In the genomic region with DNA sequence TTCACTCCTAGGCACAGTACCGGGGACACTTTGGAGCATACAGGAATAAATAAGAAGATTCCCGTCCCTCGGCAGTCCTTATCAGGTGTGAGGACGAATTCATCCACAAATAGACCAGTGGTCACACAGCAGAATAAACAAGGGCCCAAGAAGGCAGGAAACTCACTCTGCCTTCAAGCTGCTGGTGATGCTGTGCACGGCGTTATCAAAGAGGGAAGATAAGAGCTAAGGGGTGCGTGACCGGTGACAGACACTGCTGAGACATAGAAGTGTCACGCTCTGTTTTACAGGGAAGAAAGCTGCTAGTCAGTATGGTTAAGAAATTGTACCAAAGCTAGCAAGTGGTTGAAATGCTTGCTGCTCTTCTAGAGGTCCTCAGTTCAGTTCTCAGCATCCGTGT, we compare ENCODE assay signal across 19 mouse cellular contexts. TPM values are rescaled to one million over a fixed set of nuclear protein-coding genes. Genes with fewer than 3 reads are reported as not detected.
A peak's percentile ranks its signal among the peaks of the same experiment; 100 is the strongest.
DNase-seq lines count a peak whose midpoint lies in the region; ATAC-seq and TF ChIP-seq lines count a peak whose summit lies in the region.
"Had no signal": no experiment of that assay in that cellular context is flagged by ENCODE, and none has a peak within 500 bp of the region (broad histone marks: within the 10 kb centered on the region; RNA-seq: fewer than 3 reads in every experiment).

No protein-coding gene starts in this region.

- peak; percentile 93 for DNase-seq in heart, adult 11 months
- no peak for DNase-seq in heart, postnatal 14 days
- DNase-seq in heart, postnatal 10 days: no peak
- DNase-seq in lung, postnatal 0 days (ENCODE audit: low spot score): no peak
- no peak for DNase-seq in lung, postnatal 14 days
- no peak for DNase-seq in urinary bladder, postnatal 36 days (ENCODE audit: low spot score in 2 of 2)
- DNase-seq: cerebellum, adult 8-10 months; thymus, postnatal 36 days had no signal

- peak overlapping the region; percentile 94 for H3K27ac ChIP-seq in heart, embryonic 13.5 days (replicated peaks)
- H3K27ac ChIP-seq in lung, postnatal 0 days (ENCODE audit: low read length): peak overlapping the region; percentile 40; the same call in 1 of the 2 replicates
- 0 out of 2 replicates have a peak overlapping the region, but pooled peaks have one; percentile 12 for H3K27ac ChIP-seq in macrophage
- H3K27ac ChIP-seq: embryonic facial prominence, embryonic 15.5 days; hindbrain, embryonic 15.5 days; limb, embryonic 12.5 days; liver, embryonic 12.5 days; midbrain, embryonic 10.5 days; neural tube, embryonic 15.5 days; stomach, embryonic 15.5 days had no signal

- H3K9me3 ChIP-seq in heart, embryonic 13.5 days: no peaks in the 10 kb centered on the region
- no peaks in the 10 kb centered on the region for H3K9me3 ChIP-seq in lung, postnatal 0 days (ENCODE audit: low read length)
- H3K9me3 ChIP-seq: embryonic facial prominence, embryonic 15.5 days; hindbrain, embryonic 15.5 days; limb, embryonic 12.5 days; liver, embryonic 12.5 days; midbrain, embryonic 10.5 days; neural tube, embryonic 15.5 days; stomach, embryonic 15.5 days had no signal

- peak overlapping the region; percentile 62 for H3K9ac ChIP-seq in heart, embryonic 13.5 days
- H3K9ac ChIP-seq in lung, postnatal 0 days (replicated peaks; ENCODE audit: low read depth): no peak overlapping the region
- H3K9ac ChIP-seq: embryonic facial prominence, embryonic 15.5 days; hindbrain, embryonic 15.5 days; limb, embryonic 12.5 days; liver, embryonic 12.5 days; neural tube, embryonic 15.5 days; stomach, embryonic 15.5 days had no signal

- H3K4me2 ChIP-seq in heart, embryonic 13.5 days: peak overlapping the region; percentile 30
- no peak overlapping the region for H3K4me2 ChIP-seq in lung, postnatal 0 days (replicated peaks; ENCODE audit: low read depth, low read length)
- H3K4me2 ChIP-seq: embryonic facial prominence, embryonic 15.5 days; hindbrain, embryonic 15.5 days; limb, embryonic 12.5 days; liver, embryonic 12.5 days; neural tube, embryonic 15.5 days; stomach, embryonic 15.5 days had no signal

- no peaks in the 10 kb centered on the region for H3K27me3 ChIP-seq in heart, embryonic 13.5 days (replicated peaks)
- H3K27me3 ChIP-seq in lung, postnatal 0 days (replicated peaks; ENCODE audit: insufficient read depth, low read length): no peaks in the 10 kb centered on the region
- H3K27me3 ChIP-seq: embryonic facial prominence, embryonic 15.5 days; liver, embryonic 12.5 days; neural tube, embryonic 15.5 days; stomach, embryonic 15.5 days had no signal

- no peak for TF ChIP-seq CTCF in lung, postnatal 0 days (IDR thresholded peaks at IDR 0.05)

- 9% methylated on average over 10 of the region's 10 CpGs for WGBS in heart, embryonic 13.5 days
- WGBS in lung, postnatal 0 days: 34% methylated on average over 10 of the region's 10 CpGs
- 92% methylated on average over 10 of the region's 10 CpGs for WGBS in macrophage (ENCODE audit: missing documents)

- H3K79me2 ChIP-seq in macrophage (ENCODE audit: inconsistent target): no peaks in the 10 kb centered on the region

- H3K4me1 ChIP-seq in heart, embryonic 13.5 days: peaks cover 43% of the 10 kb centered on the region
- peaks cover 7% of the 10 kb centered on the region; the same call in 1 of the 2 replicates for H3K4me1 ChIP-seq in lung, postnatal 0 days (ENCODE audit: insufficient read depth, low read depth, low read length)
- H3K4me1 ChIP-seq: neural tube, embryonic 15.5 days had no signal

- H3K36me3 ChIP-seq in heart, embryonic 13.5 days: no peaks in the 10 kb centered on the region
- H3K36me3 ChIP-seq in lung, postnatal 0 days (ENCODE audit: insufficient read depth, low read length): no peaks in the 10 kb centered on the region
- no peaks in the 10 kb centered on the region for H3K36me3 ChIP-seq in macrophage (ENCODE audit: inconsistent target)
- H3K36me3 ChIP-seq: embryonic facial prominence, embryonic 15.5 days; hindbrain, embryonic 15.5 days; liver, embryonic 12.5 days; neural tube, embryonic 15.5 days; stomach, embryonic 15.5 days had no signal

- no peak overlapping the region for H3K4me3 ChIP-seq in heart, embryonic 13.5 days
- H3K4me3 ChIP-seq in lung, postnatal 0 days (ENCODE audit: low read depth, low read length): no peak overlapping the region
- H3K4me3 ChIP-seq in macrophage (ENCODE audit: inconsistent target): no peak overlapping the region
- H3K4me3 ChIP-seq: embryonic facial prominence, embryonic 15.5 days; hindbrain, embryonic 15.5 days; limb, embryonic 12.5 days; liver, embryonic 12.5 days; midbrain, embryonic 10.5 days; neural tube, embryonic 15.5 days; stomach, embryonic 15.5 days had no signal

- intact Hi-C loops in heart, postnatal 14 days (cut with DNase I): loop anchor here (1.0 to 5.0 kb wide), 6 partner anchors 47 to 277 kb away; no protein-coding TSS in a partner anchor
- intact Hi-C loops in heart, postnatal 10 days (cut with DNase I): loop anchor here (1.0 to 10.0 kb wide), 5 partner anchors 47 to 275 kb away; partner anchors contain the start of genes Anxa6 and Slc36a3

- ATAC-seq in heart, embryonic 13.5 days (ENCODE audit: extremely low read depth, insufficient number of reproducible peaks, low FRiP score, low TSS enrichment): no peak; the same call in 1 of the 2 replicates
- no peak for ATAC-seq in lung, postnatal 0 days
- ATAC-seq: forebrain, embryonic 14.5 days; liver, embryonic 12.5 days had no signal

- no peak for TF ChIP-seq EP300 in lung, postnatal 0 days (IDR thresholded peaks at IDR 0.05)

RNA-seq across cellular contexts. Expression of gene Hint1, which starts 13.7 kb away (rescaled TPM):
- total RNA-seq in heart, postnatal 14 days (2021): 100 to 1,000 TPM; 259 to 264 TPM
- 637 and 710 TPM in 2 replicates for polyA plus RNA-seq in heart, embryonic 13.5 days (2015; fragmentation: Nextera tagmentation; extraction: Ambion mirVana)
- 100 to 1,000 TPM; 304 to 309 TPM for total RNA-seq in heart, postnatal 10 days (2021)
- 500 and 528 TPM in 2 replicates for polyA plus RNA-seq in lung, postnatal 0 days (2015; fragmentation: Nextera tagmentation; extraction: Ambion mirVana)
- 10 to 100 TPM in 23 of 26 experiments, 1 to 10 TPM in 3; 8.1 to 84.4 (median 24.2) TPM for total RNA-seq in macrophage (2018; cell fraction: chromatin; rRNA removed)
- total RNA-seq in macrophage (2018; cell fraction: cytosol; rRNA removed): 100 to 1,000 TPM; 354 to 532 (median 434) TPM
- 100 to 1,000 TPM in 15 of 26 experiments, 10 to 100 TPM in 11; 45.3 to 183 (median 105) TPM for total RNA-seq in macrophage (2018; cell fraction: nucleus; rRNA removed)
- 231 to 631 TPM (median 515 TPM) in 3 replicates for polyA plus RNA-seq in macrophage (2018)

RNA-seq across cellular contexts. Expression of gene Lyrm7, which starts 19.2 kb away (rescaled TPM):
- 10 to 100 TPM; 28.0 to 29.4 TPM for total RNA-seq in heart, postnatal 14 days (2021)
- polyA plus RNA-seq in heart, embryonic 13.5 days (2015; fragmentation: Nextera tagmentation; extraction: Ambion mirVana): 12.2 and 17.2 TPM in 2 replicates
- 10 to 100 TPM; 24.4 to 27.0 TPM for total RNA-seq in heart, postnatal 10 days (2021)
- 2.3 and 3.1 TPM in 2 replicates for polyA plus RNA-seq in lung, postnatal 0 days (2015; fragmentation: Nextera tagmentation; extraction: Ambion mirVana)
- 1 to 10 TPM in 17 of 26 experiments, under 1 TPM in 4, not detected in 5; 0.52 to 7.9 (median 2.6) TPM for total RNA-seq in macrophage (2018; cell fraction: chromatin; rRNA removed)
- total RNA-seq in macrophage (2018; cell fraction: cytosol; rRNA removed): 1 to 10 TPM in 8 of 26 experiments, under 1 TPM in 18; 0.29 to 2.3 (median 0.84) TPM
- 1 to 10 TPM in 14 of 26 experiments, under 1 TPM in 7, not detected in 5; 0.36 to 8.8 (median 1.4) TPM for total RNA-seq in macrophage (2018; cell fraction: nucleus; rRNA removed)
- polyA plus RNA-seq in macrophage (2018): 0.29 to 3.3 TPM (median 1.0 TPM) in 3 replicates

RNA-seq across cellular contexts. Expression of gene Gpx3, which starts 22.3 kb away (rescaled TPM):
- 100 to 1,000 TPM in 1 of 2 experiments, 10 to 100 TPM in 1; 93.6 to 153 TPM for total RNA-seq in heart, postnatal 14 days (2021)
- 1,129 and 1,294 TPM in 2 replicates for polyA plus RNA-seq in heart, embryonic 13.5 days (2015; fragmentation: Nextera tagmentation; extraction: Ambion mirVana)
- 100 to 1,000 TPM; 102 to 159 TPM for total RNA-seq in heart, postnatal 10 days (2021)
- polyA plus RNA-seq in lung, postnatal 0 days (2015; fragmentation: Nextera tagmentation; extraction: Ambion mirVana): 342 and 535 TPM in 2 replicates
- total RNA-seq in macrophage (2018; cell fraction: chromatin; rRNA removed): 1 to 10 TPM in 17 of 26 experiments, under 1 TPM in 3, not detected in 6; 0.59 to 10.0 (median 2.2) TPM
- total RNA-seq in macrophage (2018; cell fraction: cytosol; rRNA removed): 100 to 1,000 TPM in 16 of 26 experiments, 10 to 100 TPM in 10; 81.5 to 363 (median 177) TPM
- 100 to 1,000 TPM in 1 of 26 experiments, 10 to 100 TPM in 25; 22.4 to 113 (median 50.5) TPM for total RNA-seq in macrophage (2018; cell fraction: nucleus; rRNA removed)
- 191 to 766 TPM (median 446 TPM) in 3 replicates for polyA plus RNA-seq in macrophage (2018)
- total RNA-seq: hematopoietic stem cell, adult 5-6 weeks had no signal

Comparison
In these comparisons a context has a peak if more than half of its experiments do, and no peak if none do; other contexts are left out.
1. H3K27ac ChIP-seq: peak in every context shown above with its lines; median percentile 94 in heart, embryonic 13.5 days; 40 in lung, postnatal 0 days; 12 in macrophage.